Mouse (Mus musculus): ENCODE results near the gene Uhrf1bp1l. TPM values are rescaled to one million over a fixed set of nuclear protein-coding genes. Genes with fewer than 3 reads are reported as not detected.
A peak's percentile ranks its signal among the peaks of the same experiment; 100 is the strongest.

Uhrf1bp1l gene
- polyA plus RNA-seq, 1 experiment = 25.9 TPM

DNA sequence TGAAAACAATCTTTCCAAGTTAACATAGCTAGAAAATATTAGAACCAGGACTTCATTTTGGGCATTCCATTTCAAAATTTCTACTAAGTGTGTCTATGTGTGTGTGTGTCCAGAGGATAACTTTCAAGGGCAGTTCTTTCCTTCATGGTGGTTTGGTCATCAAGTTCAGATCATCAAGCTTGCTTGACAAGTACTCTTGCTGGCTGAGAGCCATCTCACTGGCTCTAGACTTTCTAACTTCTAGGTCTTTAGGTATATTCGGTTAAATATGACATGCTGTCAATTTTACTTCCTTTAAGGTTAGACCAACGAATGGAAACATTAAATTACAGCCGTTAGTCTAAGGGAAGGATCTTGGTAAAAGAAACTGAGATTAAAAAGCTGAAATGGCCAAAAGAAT, 450 bp upstream of the Uhrf1bp1l start:
- H3K27me3 ChIP-seq (replicated peaks; ENCODE audit: control insufficient read depth, insufficient read depth, low read length) = no peaks in the 10 kb centered on the region
- no peaks in the 10 kb centered on the region for H3K36me3 ChIP-seq (ENCODE audit: control insufficient read depth, insufficient read depth, low read length)
- peak overlapping the region; percentile 75; the same call in 1 of the 2 replicates for H3K27ac ChIP-seq (ENCODE audit: insufficient read depth, low read depth, low read length)
- peak; percentile 26 for DNase-seq
- H3K4me3 ChIP-seq (ENCODE audit: insufficient read depth, low read depth, low read length) = peak overlapping the region; percentile 18; the same call in 1 of the 2 replicates
- TF ChIP-seq POLR2A (IDR thresholded peaks at IDR 0.05; ENCODE audit: low read depth, low read length) (no peak), CTCF (conservative IDR thresholded peaks at IDR 0.05; ENCODE audit: insufficient read depth, insufficient read length, low read depth, low read length) (no peak)
- WGBS = 15% methylated on average over 3 of the region's 3 CpGs
- H3K4me1 ChIP-seq (ENCODE audit: control insufficient read depth, insufficient read depth, low read length) = peaks cover 6% of the 10 kb centered on the region; the same call in 1 of the 2 replicates

DNA sequence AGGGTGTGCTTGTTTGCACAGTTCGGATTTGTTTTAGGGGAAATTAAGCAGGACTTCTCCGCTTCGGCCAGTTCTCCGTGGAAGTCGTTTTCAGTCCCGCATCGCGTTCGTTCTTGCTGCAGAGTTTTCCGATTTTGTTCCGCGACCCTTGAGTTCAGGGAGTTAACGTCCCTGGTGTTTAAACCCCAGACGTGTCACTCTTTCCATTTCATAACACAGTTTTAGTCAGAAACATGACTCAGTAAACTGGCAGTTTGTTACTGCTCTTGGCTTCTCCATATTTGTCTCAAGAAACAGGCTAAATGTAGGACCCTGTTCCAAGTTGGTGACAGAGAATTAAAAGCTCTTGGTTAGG, 852 bp downstream of the Uhrf1bp1l start:
- Histone ChIP-seq H3K27me3 (replicated peaks; ENCODE audit: control insufficient read depth, insufficient read depth, low read length) (no peaks in the 10 kb centered on the region), H3K27ac (ENCODE audit: insufficient read depth, low read depth, low read length) (peak overlapping the region; percentile 92), H3K4me1 (ENCODE audit: control insufficient read depth, insufficient read depth, low read length) (peaks cover 9% of the 10 kb centered on the region; the same call in 1 of the 2 replicates), H3K4me3 (ENCODE audit: insufficient read depth, low read depth, low read length) (peak overlapping the region; percentile 81), H3K36me3 (ENCODE audit: control insufficient read depth, insufficient read depth, low read length) (no peaks in the 10 kb centered on the region)
- no peak for DNase-seq
- under 1% methylated on average over 14 of the region's 14 CpGs for WGBS
- TF ChIP-seq CTCF (conservative IDR thresholded peaks at IDR 0.05; ENCODE audit: insufficient read depth, insufficient read length, low read depth, low read length) (no peak), POLR2A (IDR thresholded peaks at IDR 0.05; ENCODE audit: low read depth, low read length) (no peak)

DNA sequence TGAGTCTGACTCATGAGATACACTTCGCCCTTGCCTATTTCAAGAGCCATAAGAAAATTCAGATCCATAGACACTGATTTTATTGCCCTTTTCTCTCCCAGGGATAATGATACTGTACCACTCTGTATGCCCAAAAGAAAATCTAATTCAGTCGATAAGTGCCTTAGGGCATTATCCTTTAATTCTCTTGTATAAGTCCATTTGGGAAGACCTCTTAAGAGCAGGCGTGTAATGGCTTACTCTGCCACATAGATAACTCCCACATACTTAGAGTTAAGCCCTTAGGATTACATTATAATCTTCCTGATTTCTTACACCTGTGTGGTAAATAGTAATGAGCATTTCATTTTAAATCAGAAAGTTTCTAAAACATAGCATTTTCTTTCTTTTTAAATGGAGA, 1.8 kb downstream of the Uhrf1bp1l start:
- Histone ChIP-seq H3K27ac (ENCODE audit: insufficient read depth, low read depth, low read length) (no peak overlapping the region), H3K36me3 (ENCODE audit: control insufficient read depth, insufficient read depth, low read length) (no peaks in the 10 kb centered on the region), H3K27me3 (replicated peaks; ENCODE audit: control insufficient read depth, insufficient read depth, low read length) (no peaks in the 10 kb centered on the region), H3K4me1 (ENCODE audit: control insufficient read depth, insufficient read depth, low read length) (peaks cover 12% of the 10 kb centered on the region; the same call in 1 of the 2 replicates), H3K4me3 (ENCODE audit: insufficient read depth, low read depth, low read length) (no peak overlapping the region)
- WGBS = 88% methylated on average over 3 of the region's 3 CpGs
- DNase-seq = no peak
- TF ChIP-seq POLR2A (IDR thresholded peaks at IDR 0.05; ENCODE audit: low read depth, low read length) (no peak), CTCF (conservative IDR thresholded peaks at IDR 0.05; ENCODE audit: insufficient read depth, insufficient read length, low read depth, low read length) (no peak)

DNA sequence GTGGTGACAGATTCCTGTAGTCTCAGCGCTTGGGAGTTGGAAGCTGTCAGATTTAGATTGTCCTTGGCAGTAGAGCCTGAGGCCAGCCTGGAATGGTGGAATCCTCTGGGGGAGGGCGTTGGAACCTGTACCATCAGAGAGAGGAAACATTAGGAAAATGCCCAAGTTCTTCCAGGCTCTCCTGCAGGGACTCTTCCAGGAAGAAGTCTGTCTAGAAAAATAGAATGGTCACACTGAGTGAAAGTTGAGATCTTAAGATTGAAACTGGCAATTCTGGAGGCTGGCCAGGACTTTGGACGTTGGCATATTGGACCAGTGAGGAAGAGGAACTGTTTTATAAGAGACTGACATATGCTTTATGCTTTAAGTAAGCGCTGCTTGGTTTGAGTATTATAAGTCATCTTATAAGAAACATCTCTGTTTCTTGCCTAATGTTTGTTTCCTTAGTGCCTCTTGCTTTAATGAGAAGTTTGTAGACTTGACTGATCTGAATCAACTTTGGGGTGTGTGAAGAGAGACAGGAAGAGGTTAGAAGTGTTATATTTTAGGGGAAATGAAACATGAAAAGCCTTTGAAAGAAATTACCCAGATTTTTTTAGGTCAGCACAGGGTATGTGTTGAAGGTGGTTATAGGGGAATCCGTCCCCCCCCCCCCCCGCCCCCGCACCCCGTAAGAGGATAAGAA, 2.6 kb downstream of the Uhrf1bp1l start:
- DNase-seq = peak; percentile 40
- Histone ChIP-seq H3K4me1 (ENCODE audit: control insufficient read depth, insufficient read depth, low read length) (peaks cover 17% of the 10 kb centered on the region; the same call in 1 of the 2 replicates), H3K27me3 (replicated peaks; ENCODE audit: control insufficient read depth, insufficient read depth, low read length) (no peaks in the 10 kb centered on the region), H3K36me3 (ENCODE audit: control insufficient read depth, insufficient read depth, low read length) (no peaks in the 10 kb centered on the region), H3K27ac (ENCODE audit: insufficient read depth, low read depth, low read length) (no peak overlapping the region), H3K4me3 (ENCODE audit: insufficient read depth, low read depth, low read length) (no peak overlapping the region)
- TF ChIP-seq CTCF (conservative IDR thresholded peaks at IDR 0.05; ENCODE audit: insufficient read depth, insufficient read length, low read depth, low read length) (no peak), POLR2A (IDR thresholded peaks at IDR 0.05; ENCODE audit: low read depth, low read length) (no peak)
- 74% methylated on average over 8 of the region's 8 CpGs for WGBS

DNA sequence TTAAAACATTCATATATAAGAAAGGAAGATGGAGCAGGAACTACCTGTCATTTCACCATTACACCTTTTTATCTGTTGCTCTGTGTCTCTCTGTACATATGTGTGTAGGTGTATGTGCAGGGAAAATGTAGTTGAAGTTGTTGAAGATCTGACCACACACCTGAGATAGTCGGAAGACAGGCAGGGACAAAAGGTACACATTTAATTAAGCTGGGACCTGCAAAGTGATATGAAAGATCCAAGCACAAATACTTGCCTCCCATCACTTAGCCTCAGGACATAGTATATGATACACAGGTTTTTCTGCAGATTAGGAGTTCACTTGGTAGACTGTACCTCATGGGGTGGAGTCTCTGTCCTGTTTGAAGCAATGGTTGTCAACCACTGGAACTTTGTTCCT, 3.1 kb downstream of the Uhrf1bp1l start:
- H3K4me1 ChIP-seq (ENCODE audit: control insufficient read depth, insufficient read depth, low read length) = peaks cover 17% of the 10 kb centered on the region; the same call in 1 of the 2 replicates
- H3K27ac ChIP-seq (ENCODE audit: insufficient read depth, low read depth, low read length) = no peak overlapping the region
- H3K4me3 ChIP-seq (ENCODE audit: insufficient read depth, low read depth, low read length) = no peak overlapping the region
- no peaks in the 10 kb centered on the region for H3K27me3 ChIP-seq (replicated peaks; ENCODE audit: control insufficient read depth, insufficient read depth, low read length)
- DNase-seq = no peak
- 96% methylated on average over 1 of the region's 1 CpGs for WGBS
- H3K36me3 ChIP-seq (ENCODE audit: control insufficient read depth, insufficient read depth, low read length) = no peaks in the 10 kb centered on the region
- TF ChIP-seq POLR2A (IDR thresholded peaks at IDR 0.05; ENCODE audit: low read depth, low read length) = no peak
- no peak for TF ChIP-seq CTCF (conservative IDR thresholded peaks at IDR 0.05; ENCODE audit: insufficient read depth, insufficient read length, low read depth, low read length)

DNA sequence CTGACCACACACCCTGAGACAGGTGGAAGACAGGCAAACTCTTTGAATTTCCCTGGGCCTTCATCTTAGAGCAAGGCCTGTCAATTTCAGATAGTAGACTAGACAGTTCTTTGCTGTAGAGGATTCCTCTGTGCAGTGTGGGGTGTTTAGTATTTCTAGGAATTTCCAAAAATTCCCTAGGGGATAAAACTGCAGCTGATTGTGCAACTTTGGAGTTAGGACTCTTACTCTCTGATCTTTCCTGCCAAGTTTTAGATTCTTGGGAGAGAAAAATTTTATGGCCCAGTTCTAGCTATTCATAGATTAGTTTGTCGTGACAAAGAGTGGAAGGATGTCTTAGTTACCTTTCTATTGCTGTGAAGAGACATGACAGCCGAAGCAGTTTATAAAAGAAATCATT, 3.8 kb downstream of the Uhrf1bp1l start:
- peaks cover 17% of the 10 kb centered on the region; the same call in 1 of the 2 replicates for H3K4me1 ChIP-seq (ENCODE audit: control insufficient read depth, insufficient read depth, low read length)
- 62% methylated on average over 2 of the region's 2 CpGs for WGBS
- H3K4me3 ChIP-seq (ENCODE audit: insufficient read depth, low read depth, low read length) = no peak overlapping the region
- TF ChIP-seq POLR2A (IDR thresholded peaks at IDR 0.05; ENCODE audit: low read depth, low read length) = no peak
- no peak for TF ChIP-seq CTCF (conservative IDR thresholded peaks at IDR 0.05; ENCODE audit: insufficient read depth, insufficient read length, low read depth, low read length)
- H3K36me3 ChIP-seq (ENCODE audit: control insufficient read depth, insufficient read depth, low read length) = no peaks in the 10 kb centered on the region
- peak; percentile 62 for DNase-seq
- no peaks in the 10 kb centered on the region for H3K27me3 ChIP-seq (replicated peaks; ENCODE audit: control insufficient read depth, insufficient read depth, low read length)
- no peak overlapping the region for H3K27ac ChIP-seq (ENCODE audit: insufficient read depth, low read depth, low read length)

DNA sequence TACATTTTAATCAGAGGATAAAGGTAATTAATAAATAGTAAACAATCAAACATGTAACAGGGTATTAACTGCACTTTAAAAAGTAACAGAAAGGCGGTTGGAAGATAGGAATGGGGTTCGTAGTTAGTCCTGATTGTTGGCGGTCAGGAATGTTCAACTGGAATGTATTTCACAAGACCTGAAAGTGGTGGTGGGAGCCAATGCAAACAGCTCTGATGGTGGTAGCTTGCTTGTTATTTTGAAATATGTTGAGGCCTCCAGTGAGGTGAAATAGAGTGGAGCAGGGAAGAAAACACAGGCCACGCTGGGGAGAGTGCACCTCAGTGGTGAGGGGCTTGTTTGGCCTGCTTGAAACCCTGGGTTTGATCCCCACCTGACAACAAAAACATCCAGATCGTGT, 6.3 kb downstream of the Uhrf1bp1l start:
- Histone ChIP-seq H3K36me3 (ENCODE audit: control insufficient read depth, insufficient read depth, low read length) (no peaks in the 10 kb centered on the region), H3K4me1 (ENCODE audit: control insufficient read depth, insufficient read depth, low read length) (peaks cover 17% of the 10 kb centered on the region; the same call in 1 of the 2 replicates), H3K4me3 (ENCODE audit: insufficient read depth, low read depth, low read length) (no peak overlapping the region), H3K27me3 (replicated peaks; ENCODE audit: control insufficient read depth, insufficient read depth, low read length) (no peaks in the 10 kb centered on the region), H3K27ac (ENCODE audit: insufficient read depth, low read depth, low read length) (no peak overlapping the region; the same call in 1 of the 2 replicates)
- DNase-seq = no peak
- no peak for TF ChIP-seq CTCF (conservative IDR thresholded peaks at IDR 0.05; ENCODE audit: insufficient read depth, insufficient read length, low read depth, low read length)
- TF ChIP-seq POLR2A (IDR thresholded peaks at IDR 0.05; ENCODE audit: low read depth, low read length) = no peak
- 58% methylated on average over 5 of the region's 5 CpGs for WGBS

All from kidney, adult 2 months (tissue).